Mouse (Mus musculus) embryonic facial prominence, embryonic 10.5 days (tissue): ENCODE measurements at regions not wholly inside any gene's neighbourhood (a gene's known extent, or its start where the extent isn't known, plus 50 kb on each side); places are given as distances from the start of the nearest gene placed in this dataset.

ENCODE experiments used
- DNase-seq: peaks from one replicate; pipeline ENCODE4 v3.0.0-alpha.2; 2017; ENCODE audit warnings: low spot score
- H3K27ac ChIP-seq: fragments of 300-500 bp; sonication (generic); replicated peaks from 2 replicates; pipeline ENCODE4 v1.5.1; 2016; ENCODE audit warnings: mild to moderate bottlenecking
- H3K27me3 ChIP-seq: fragments of 300-500 bp; sonication (generic); replicated peaks from 2 replicates; pipeline ENCODE4 v1.6.1; 2016; ENCODE audit warnings: low read depth, mild to moderate bottlenecking; ENCODE audit not compliant: poor library complexity, severe bottlenecking
- H3K36me3 ChIP-seq: fragments of 300-500 bp; sonication (generic); replicated peaks from 2 replicates; pipeline ENCODE4 v1.6.1; 2016; ENCODE audit warnings: mild to moderate bottlenecking, moderate library complexity
- H3K4me1 ChIP-seq: fragments of 300-500 bp; sonication (generic); 2 replicates; pipeline ENCODE4 v1.6.1; 2016
- H3K4me3 ChIP-seq: fragments of 300-500 bp; sonication (generic); 2 replicates; pipeline ENCODE4 v1.5.1; 2016; ENCODE audit warnings: mild to moderate bottlenecking, moderate library complexity
- H3K9me3 ChIP-seq: fragments of 300-500 bp; sonication (generic); 2 replicates; pipeline ENCODE4 v1.6.1; 2016; ENCODE audit warnings: mild to moderate bottlenecking
- WGBS: fragments of 180-500 bp; shearing (Covaris S2); methylation state at CpG from one replicate; pipeline ENCODE4 v1.1.7; 2016; 5-methylcytosine and 5-hydroxymethylcytosine counted together

GRCm38 (mm10) chr19:6662346-6662939 is 119.6 kb upstream of the Slc22a12 start:
- WGBS = 28% methylated on average over 4 of the region's 4 CpGs
- no peak overlapping the region for H3K4me3 ChIP-seq
- H3K36me3 ChIP-seq = no peaks in the 10 kb centered on the region
- no peak overlapping the region for H3K27ac ChIP-seq
- H3K27me3 ChIP-seq = peaks cover 15% of the 10 kb centered on the region; the same call in 1 of the 2 replicates
- no peak for DNase-seq
- H3K4me1 ChIP-seq = peaks cover 24% of the 10 kb centered on the region
- H3K9me3 ChIP-seq = no peaks in the 10 kb centered on the region

- Histone ChIP-seq H3K27ac (no peak overlapping the region), H3K4me3 (no peak overlapping the region), H3K4me1 (peaks cover 24% of the 10 kb centered on the region), H3K36me3 (no peaks in the 10 kb centered on the region), H3K9me3 (no peaks in the 10 kb centered on the region), H3K27me3 (peaks cover 15% of the 10 kb centered on the region; the same call in 1 of the 2 replicates)
- DNase-seq = no peak
- WGBS = 62% methylated on average over 2 of the region's 2 CpGs
These were observed 118.7 kb upstream of the Slc22a12 start for GRCm38 (mm10) chr19:6661508-6661871.

GRCm38 (mm10) chr19:6660723-6661507 is 118.1 kb upstream of the Slc22a12 start:
- H3K27ac ChIP-seq = no peak overlapping the region
- H3K27me3 ChIP-seq = peaks cover 15% of the 10 kb centered on the region; the same call in 1 of the 2 replicates
- WGBS = 34% methylated on average over 8 of the region's 8 CpGs
- peak; percentile 20 for DNase-seq
- no peaks in the 10 kb centered on the region for H3K36me3 ChIP-seq
- H3K4me3 ChIP-seq = no peak overlapping the region
- peaks cover 24% of the 10 kb centered on the region for H3K4me1 ChIP-seq
- no peaks in the 10 kb centered on the region for H3K9me3 ChIP-seq

- WGBS = 89% methylated on average over 8 of the region's 8 CpGs
- no peak overlapping the region for H3K4me3 ChIP-seq
- no peaks in the 10 kb centered on the region for H3K9me3 ChIP-seq
- peaks cover 13% of the 10 kb centered on the region; the same call in 1 of the 2 replicates for H3K27me3 ChIP-seq
- no peaks in the 10 kb centered on the region for H3K36me3 ChIP-seq
- H3K4me1 ChIP-seq = peaks cover 24% of the 10 kb centered on the region
- no peak overlapping the region for H3K27ac ChIP-seq
- no peak for DNase-seq
These were observed 117.3 kb upstream of the Slc22a12 start for GRCm38 (mm10) chr19:6660157-6660556.

GRCm38 (mm10) chr19:6654550-6654949 is 111.7 kb upstream of the Slc22a12 start:
- no peaks in the 10 kb centered on the region for H3K27me3 ChIP-seq
- WGBS = 81% methylated on average over 5 of the region's 5 CpGs
- H3K4me1 ChIP-seq = peaks cover 5% of the 10 kb centered on the region; the same call in 1 of the 2 replicates
- H3K27ac ChIP-seq = no peak overlapping the region
- no peak for DNase-seq
- no peak overlapping the region for H3K4me3 ChIP-seq
- H3K9me3 ChIP-seq = no peaks in the 10 kb centered on the region
- H3K36me3 ChIP-seq = no peaks in the 10 kb centered on the region

- H3K4me3 ChIP-seq = no peak overlapping the region
- H3K9me3 ChIP-seq = no peaks in the 10 kb centered on the region
- no peaks in the 10 kb centered on the region for H3K36me3 ChIP-seq
- H3K27me3 ChIP-seq = no peaks in the 10 kb centered on the region
- DNase-seq = peak; percentile 22
- H3K27ac ChIP-seq = no peak overlapping the region
- H3K4me1 ChIP-seq = peaks cover 5% of the 10 kb centered on the region; the same call in 1 of the 2 replicates
- 74% methylated on average over 4 of the region's 4 CpGs for WGBS
These were observed 109.9 kb upstream of the Slc22a12 start for GRCm38 (mm10) chr19:6652775-6653174.

- DNase-seq = no peak
- peaks cover 5% of the 10 kb centered on the region; the same call in 1 of the 2 replicates for H3K4me1 ChIP-seq
- H3K36me3 ChIP-seq = no peaks in the 10 kb centered on the region
- 77% methylated on average over 5 of the region's 5 CpGs for whole genome bisulfite sequencing
- H3K4me3 ChIP-seq = no peak overlapping the region
- no peak overlapping the region for H3K27ac ChIP-seq
- peaks cover 3% of the 10 kb centered on the region; the same call in 1 of the 2 replicates for H3K9me3 ChIP-seq
- no peaks in the 10 kb centered on the region for H3K27me3 ChIP-seq
These were observed 108.4 kb upstream of the Slc22a12 start for GRCm38 (mm10) chr19:6651192-6651591.

GRCm38 (mm10) chr19:6649885-6650284 is 107.1 kb upstream of the Slc22a12 start:
- Histone ChIP-seq H3K9me3 (peaks cover 3% of the 10 kb centered on the region; the same call in 1 of the 2 replicates), H3K27me3 (no peaks in the 10 kb centered on the region), H3K4me3 (no peak overlapping the region), H3K27ac (no peak overlapping the region), H3K36me3 (no peaks in the 10 kb centered on the region), H3K4me1 (peaks cover 13% of the 10 kb centered on the region)
- DNase-seq = no peak
- WGBS = 84% methylated on average over 4 of the region's 4 CpGs

- Histone ChIP-seq H3K9me3 (peaks cover 3% of the 10 kb centered on the region; the same call in 1 of the 2 replicates), H3K4me1 (peaks cover 18% of the 10 kb centered on the region), H3K27me3 (no peaks in the 10 kb centered on the region), H3K27ac (no peak overlapping the region), H3K4me3 (no peak overlapping the region), H3K36me3 (no peaks in the 10 kb centered on the region)
- 89% methylated on average over 4 of the region's 4 CpGs for WGBS
- DNase-seq = no peak
These were observed 104.9 kb upstream of the Slc22a12 start for GRCm38 (mm10) chr19:6647686-6648085.

GRCm38 (mm10) chr19:6647216-6647615 is 104.4 kb upstream of the Slc22a12 start:
- Histone ChIP-seq H3K36me3 (no peaks in the 10 kb centered on the region), H3K27me3 (no peaks in the 10 kb centered on the region), H3K9me3 (peaks cover 3% of the 10 kb centered on the region; the same call in 1 of the 2 replicates), H3K4me3 (no peak overlapping the region), H3K27ac (no peak overlapping the region), H3K4me1 (peaks cover 18% of the 10 kb centered on the region)
- WGBS = 94% methylated on average over 3 of the region's 3 CpGs
- no peak for DNase-seq

GRCm38 (mm10) chr19:6645912-6646311 is 103.1 kb upstream of the Slc22a12 start:
- peaks cover 15% of the 10 kb centered on the region for H3K4me1 ChIP-seq
- WGBS = 87% methylated on average over 6 of the region's 6 CpGs
- no peak for DNase-seq
- peaks cover 3% of the 10 kb centered on the region; the same call in 1 of the 2 replicates for H3K9me3 ChIP-seq
- no peak overlapping the region for H3K4me3 ChIP-seq
- H3K27me3 ChIP-seq = no peaks in the 10 kb centered on the region
- H3K27ac ChIP-seq = 0 out of 2 replicates have a peak overlapping the region, but pooled peaks have one; percentile 30
- H3K36me3 ChIP-seq = no peaks in the 10 kb centered on the region

- Histone ChIP-seq H3K36me3 (no peaks in the 10 kb centered on the region), H3K4me1 (peaks cover 13% of the 10 kb centered on the region), H3K9me3 (peaks cover 3% of the 10 kb centered on the region; the same call in 1 of the 2 replicates), H3K27ac (no peak overlapping the region), H3K27me3 (no peaks in the 10 kb centered on the region), H3K4me3 (no peak overlapping the region)
- 81% methylated on average over 6 of the region's 6 CpGs for WGBS
- no peak for DNase-seq
These were observed 102.0 kb upstream of the Slc22a12 start for GRCm38 (mm10) chr19:6644871-6645270.

GRCm38 (mm10) chr19:6639681-6640080 is 96.8 kb upstream of the Slc22a12 start:
- no peaks in the 10 kb centered on the region for H3K27me3 ChIP-seq
- no peaks in the 10 kb centered on the region for H3K36me3 ChIP-seq
- H3K9me3 ChIP-seq = no peaks in the 10 kb centered on the region
- no peak overlapping the region for H3K27ac ChIP-seq
- no peak overlapping the region for H3K4me3 ChIP-seq
- 90% methylated on average over 7 of the region's 7 CpGs for WGBS
- DNase-seq = no peak
- peaks cover 14% of the 10 kb centered on the region for H3K4me1 ChIP-seq
